Mouse (Mus musculus) stomach, embryonic 14.5 days (tissue): ENCODE data around the gene Hnrnpd. TPM values are rescaled to one million over a fixed set of nuclear protein-coding genes. Genes with fewer than 3 reads are reported as not detected.
A peak's percentile ranks its signal among the peaks of the same experiment; 100 is the strongest.

Experiments
- ATAC-seq: fragments of 200-750 bp; cut with Nextera tagmentation; 2 replicates; pipeline ENCODE4 v1.8.0; 2017; ENCODE audit warnings: low read depth, moderate TSS enrichment; ENCODE audit not compliant: insufficient number of reproducible peaks, insufficient read depth, low FRiP score
- H3K27ac ChIP-seq: fragments of 300-500 bp; sonication (generic); 2 replicates; pipeline ENCODE4 v1.5.1; 2014; ENCODE audit warnings: mild to moderate bottlenecking, low read length, moderate library complexity, mixed read lengths
- H3K27me3 ChIP-seq: fragments of 300-500 bp; sonication (generic); 2 replicates; pipeline ENCODE4 v1.6.1; 2014; ENCODE audit warnings: low read length, control low read depth, mixed read lengths; ENCODE audit not compliant: control insufficient read depth, insufficient read depth
- H3K36me3 ChIP-seq: fragments of 300-500 bp; sonication (generic); 2 replicates; pipeline ENCODE4 v1.6.1; 2014; ENCODE audit warnings: mild to moderate bottlenecking, control low read depth, low read length, moderate library complexity, mixed read lengths; ENCODE audit not compliant: control insufficient read depth, insufficient read depth
- H3K4me1 ChIP-seq: fragments of 300-500 bp; sonication (generic); 2 replicates; pipeline ENCODE4 v1.6.1; 2014; ENCODE audit warnings: low read length, control low read depth, mixed read lengths; ENCODE audit not compliant: control insufficient read depth, insufficient read depth
- H3K4me2 ChIP-seq: fragments of 300-500 bp; sonication (generic); replicated peaks from 2 replicates; pipeline ENCODE4 v1.6.1; 2014; ENCODE audit warnings: low read depth, low read length, control low read depth
- H3K4me3 ChIP-seq: fragments of 300-500 bp; sonication (generic); 2 replicates; pipeline ENCODE4 v1.5.1; 2014; ENCODE audit warnings: low read depth, low read length, control low read depth
- H3K9ac ChIP-seq: fragments of 300-500 bp; sonication (generic); replicated peaks from 2 replicates; pipeline ENCODE4 v1.6.1; 2014; ENCODE audit warnings: low read depth, mild to moderate bottlenecking, control low read depth, low read length, moderate library complexity, mixed read lengths
- H3K9me3 ChIP-seq: fragments of 300-500 bp; sonication (generic); 2 replicates; pipeline ENCODE4 v1.6.1; 2016; ENCODE audit warnings: low read depth, low read length, control low read depth; ENCODE audit not compliant: control insufficient read depth
- WGBS: fragments of 180-500 bp; shearing (Covaris S2); extraction: QIAGEN DNeasy Blood & Tissue Kit; methylation state at CpG from one replicate; pipeline ENCODE4 v1.1.7; 2014; 5-methylcytosine and 5-hydroxymethylcytosine counted together
- polyA plus RNA-seq: library from polyadenylated mRNA; unstranded; fragments of >200 nt; fragmentation: Nextera tagmentation; extraction: Ambion mirVana; gene quantifications from 2 replicates; pipeline ENCODE4 v1.2.1, GENCODE M21; 2014

The Hnrnpd gene
- polyA plus RNA-seq, 1 experiment from 2014 or later, result 126 TPM

DNA sequence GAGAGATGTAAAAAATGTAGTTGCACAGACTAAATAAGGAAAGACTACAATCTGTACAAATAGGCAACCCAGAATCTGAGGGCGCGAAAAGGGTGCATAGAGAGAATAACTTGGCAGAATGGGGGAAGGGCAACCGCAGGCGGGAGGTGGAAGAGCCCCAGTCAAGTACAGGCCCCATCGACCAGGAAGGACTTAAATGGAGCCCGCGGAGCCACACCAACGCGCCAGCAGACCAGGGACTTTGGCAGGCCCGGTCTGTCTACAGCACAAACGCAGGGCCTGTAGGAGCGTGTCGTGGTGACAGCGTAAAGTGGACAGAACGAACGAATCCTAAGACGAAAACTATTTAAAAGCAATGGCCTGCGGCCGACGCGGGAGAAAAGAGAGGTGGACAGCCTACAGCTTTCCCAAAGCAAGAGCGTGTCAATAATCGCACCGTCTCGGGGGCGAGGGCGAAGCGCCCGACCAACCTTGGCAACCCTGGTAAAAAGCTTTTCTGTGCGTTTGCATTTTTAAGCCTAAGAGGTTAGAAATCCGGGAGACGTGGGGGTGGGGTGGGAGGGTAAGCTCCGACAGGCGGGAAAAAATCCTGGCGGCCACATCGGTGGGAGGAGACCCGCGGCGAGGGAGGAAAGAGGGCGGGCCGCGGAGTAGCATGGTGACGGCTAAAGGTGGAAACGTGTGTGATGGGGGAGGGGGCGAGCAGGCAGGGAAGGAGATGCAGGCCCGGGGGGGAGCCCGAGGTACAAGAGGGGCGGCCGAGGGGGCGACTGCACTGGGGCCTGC is 1.0 kb downstream of the Hnrnpd start:
- H3K27ac ChIP-seq, result peak overlapping the region; percentile 98
- H3K9ac ChIP-seq, result peak overlapping the region; percentile 92
- H3K9me3 ChIP-seq, result no peaks in the 10 kb centered on the region
- WGBS, result 1% methylated on average over 47 of the region's 50 CpGs
- peak overlapping the region; percentile 79 for H3K4me2 ChIP-seq
- H3K4me1 ChIP-seq, result peaks cover 17% of the 10 kb centered on the region; the same call in 1 of the 2 replicates
- peaks cover 5% of the 10 kb centered on the region; the same call in 1 of the 2 replicates for H3K36me3 ChIP-seq
- H3K4me3 ChIP-seq, result peak overlapping the region; percentile 95
- ATAC-seq, result peak; percentile 74
- no peaks in the 10 kb centered on the region for H3K27me3 ChIP-seq

DNA sequence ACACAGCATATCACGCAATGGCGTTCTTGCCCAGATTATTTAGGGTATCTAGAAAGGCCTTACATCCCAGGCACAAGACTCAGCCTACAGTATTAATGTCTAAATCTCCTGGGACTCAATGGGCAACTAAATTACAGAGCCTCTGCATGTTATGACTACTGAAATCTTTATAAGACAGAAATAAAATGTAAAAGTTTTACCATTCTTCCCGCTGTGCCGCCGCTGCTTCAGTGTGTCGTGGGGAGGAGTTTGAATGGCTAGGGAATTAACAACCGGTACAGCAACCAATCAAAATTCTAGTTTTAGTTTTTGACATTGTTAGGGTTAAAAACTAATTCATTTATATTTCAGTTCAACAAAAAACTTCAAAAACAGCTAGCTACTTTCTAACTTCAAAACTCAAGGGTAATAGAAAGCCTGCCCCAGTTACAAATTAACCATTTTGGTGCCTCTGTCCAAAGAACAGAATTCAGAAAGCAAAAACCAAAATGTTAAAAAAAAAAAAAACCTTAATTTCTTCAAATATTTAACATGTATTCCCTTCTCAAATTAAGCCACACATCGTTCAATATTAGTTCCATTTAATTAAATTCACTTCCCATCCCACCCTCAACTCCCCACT is 2.3 kb downstream of the Hnrnpd start:
- Histone ChIP-seq H3K27me3 (no peaks in the 10 kb centered on the region), H3K4me2 (peak overlapping the region; percentile 79), H3K27ac (no peak overlapping the region), H3K4me3 (peak overlapping the region; percentile 95), H3K9me3 (no peaks in the 10 kb centered on the region), H3K4me1 (peaks cover 19% of the 10 kb centered on the region; the same call in 1 of the 2 replicates), H3K36me3 (peaks cover 5% of the 10 kb centered on the region; the same call in 1 of the 2 replicates), H3K9ac (peak overlapping the region; percentile 92)
- ATAC-seq, result no peak
- WGBS, result 7% methylated on average over 8 of the region's 8 CpGs

DNA sequence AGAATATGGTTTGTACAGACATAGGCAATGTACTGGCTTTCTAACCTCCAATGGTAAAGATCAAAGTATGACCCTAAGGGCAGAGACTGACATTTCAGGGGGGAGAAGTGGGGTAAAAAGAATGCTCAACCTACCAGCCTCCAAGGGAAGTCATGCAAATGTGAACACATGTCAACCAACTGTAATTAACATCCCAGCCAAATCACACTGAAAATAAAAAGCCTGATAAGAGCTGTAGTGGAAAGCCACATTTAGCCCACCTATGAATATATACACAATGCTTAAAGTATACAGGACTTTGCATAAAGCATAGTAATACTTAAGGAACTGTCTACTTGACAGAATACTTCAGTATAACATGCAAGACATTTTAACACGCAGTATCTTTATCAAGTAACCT is 3.0 kb downstream of the Hnrnpd start:
- Histone ChIP-seq H3K36me3 (peaks cover 5% of the 10 kb centered on the region; the same call in 1 of the 2 replicates), H3K9ac (no peak overlapping the region), H3K9me3 (no peaks in the 10 kb centered on the region), H3K4me1 (peaks cover 19% of the 10 kb centered on the region; the same call in 1 of the 2 replicates), H3K27me3 (no peaks in the 10 kb centered on the region), H3K4me3 (peak overlapping the region; percentile 95), H3K4me2 (peak overlapping the region; percentile 79), H3K27ac (no peak overlapping the region)
- ATAC-seq, result no peak
- WGBS, result 38% methylated on average over 1 of the region's 1 CpGs

DNA sequence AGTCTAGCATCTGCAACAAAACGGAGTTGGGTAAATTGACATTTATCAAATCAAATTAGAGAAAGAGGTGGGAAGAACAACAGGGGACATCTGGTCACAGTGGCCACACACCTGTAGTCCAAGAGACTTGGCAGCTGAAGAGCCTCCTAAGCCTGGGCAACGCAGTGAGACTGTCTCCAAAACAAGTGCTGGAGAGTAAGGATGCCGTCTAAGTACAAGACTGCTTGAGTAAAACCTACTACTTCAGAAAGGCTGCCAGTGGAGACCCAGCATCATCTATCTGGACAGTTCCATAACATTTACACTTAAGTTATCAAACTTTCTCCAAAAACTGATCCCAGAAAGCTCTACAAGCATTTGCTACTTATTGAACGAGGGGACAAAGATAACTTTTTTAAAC is 3.7 kb downstream of the Hnrnpd start:
- peak overlapping the region; percentile 95 for H3K4me3 ChIP-seq
- no peak overlapping the region for H3K27ac ChIP-seq
- ATAC-seq, result no peak
- peaks cover 19% of the 10 kb centered on the region; the same call in 1 of the 2 replicates for H3K4me1 ChIP-seq
- H3K36me3 ChIP-seq, result peaks cover 8% of the 10 kb centered on the region; the same call in 1 of the 2 replicates
- no peak overlapping the region for H3K9ac ChIP-seq
- WGBS, result 32% methylated on average over 4 of the region's 4 CpGs
- H3K27me3 ChIP-seq, result no peaks in the 10 kb centered on the region
- H3K4me2 ChIP-seq, result peak overlapping the region; percentile 79
- H3K9me3 ChIP-seq, result no peaks in the 10 kb centered on the region

DNA sequence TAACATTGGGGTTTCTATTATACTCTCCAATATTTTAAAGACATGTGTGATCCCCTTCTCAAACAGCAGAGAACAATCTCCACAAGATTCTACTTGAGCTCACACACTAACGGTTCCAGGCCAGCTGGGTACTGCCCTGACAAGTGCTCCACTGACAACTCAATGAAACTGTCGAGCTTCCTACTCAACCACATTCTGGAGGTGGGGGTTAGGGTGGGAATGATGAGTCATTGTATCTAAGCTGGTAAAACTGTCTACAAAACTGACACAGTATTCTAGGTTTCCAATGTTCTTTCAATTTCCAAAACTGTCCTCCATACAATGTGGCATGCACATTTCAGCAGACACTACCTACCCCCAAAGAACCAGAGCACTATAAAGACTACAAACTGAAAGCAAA is 4.8 kb downstream of the Hnrnpd start:
- no peak for ATAC-seq
- peaks cover 8% of the 10 kb centered on the region; the same call in 1 of the 2 replicates for H3K36me3 ChIP-seq
- H3K4me2 ChIP-seq, result peak overlapping the region; percentile 33
- peaks cover 19% of the 10 kb centered on the region; the same call in 1 of the 2 replicates for H3K4me1 ChIP-seq
- H3K4me3 ChIP-seq, result no peak overlapping the region
- H3K9me3 ChIP-seq, result no peaks in the 10 kb centered on the region
- no peak overlapping the region for H3K27ac ChIP-seq
- no peak overlapping the region for H3K9ac ChIP-seq
- H3K27me3 ChIP-seq, result no peaks in the 10 kb centered on the region
- 11% methylated on average over 2 of the region's 2 CpGs for WGBS

DNA sequence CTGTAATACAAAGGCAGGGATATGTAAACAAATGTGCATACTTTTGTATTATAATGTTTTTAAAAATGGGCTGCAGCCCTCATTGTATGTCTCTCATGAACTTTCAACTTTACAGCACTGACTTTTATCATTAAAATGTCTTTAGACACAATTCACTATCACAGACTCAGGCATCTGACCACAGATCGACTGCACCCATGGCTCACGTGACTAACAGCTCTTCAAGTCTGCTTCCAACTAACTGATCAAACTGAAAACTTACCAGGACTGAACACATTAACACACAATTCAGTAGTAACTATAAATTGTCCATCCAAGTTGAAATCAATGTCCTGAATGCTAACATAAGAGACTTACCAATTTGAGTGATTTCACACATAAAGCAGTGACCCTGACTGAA is 18.8 kb downstream of the Hnrnpd start:
- Histone ChIP-seq H3K9ac (no peak overlapping the region), H3K27ac (no peak overlapping the region), H3K4me3 (no peak overlapping the region), H3K4me1 (no peaks in the 10 kb centered on the region), H3K27me3 (no peaks in the 10 kb centered on the region), H3K9me3 (no peaks in the 10 kb centered on the region), H3K36me3 (peaks cover 50% of the 10 kb centered on the region), H3K4me2 (no peak overlapping the region)
- WGBS, result 69% methylated on average over 2 of the region's 2 CpGs
- no peak for ATAC-seq

DNA sequence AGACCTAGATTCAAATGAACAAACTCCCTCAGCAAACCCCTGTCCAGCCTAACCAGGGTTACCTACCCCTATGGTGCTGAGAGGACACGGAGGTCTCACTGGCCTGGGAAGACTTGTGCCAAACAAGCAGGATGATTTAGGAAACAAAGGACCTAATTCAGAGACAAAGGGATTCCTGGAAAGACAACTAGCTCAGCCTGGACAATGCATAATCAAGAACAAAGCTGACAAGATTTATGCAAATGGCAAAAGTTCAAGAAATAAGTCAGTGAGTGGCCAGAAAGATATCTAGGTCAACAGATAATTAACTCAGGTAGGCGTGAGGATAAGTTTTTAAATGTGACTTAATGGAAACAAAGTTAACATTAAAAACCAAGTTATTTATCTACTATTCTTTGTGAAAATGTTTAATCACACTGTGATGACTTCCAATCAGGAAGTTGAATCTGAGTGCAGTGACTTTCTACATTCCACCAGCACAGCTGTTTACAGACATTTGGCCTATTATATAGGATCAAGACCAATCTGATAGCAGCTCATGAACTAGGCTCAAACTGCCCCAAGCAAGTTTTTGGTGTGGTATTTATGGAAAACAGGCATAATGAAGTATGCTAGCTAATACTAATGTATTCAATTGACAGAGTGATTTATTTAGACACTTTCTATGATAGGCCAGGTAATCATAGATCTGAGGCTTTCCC is 19.4 kb downstream of the Hnrnpd start:
- WGBS, result 74% methylated on average over 2 of the region's 2 CpGs
- Histone ChIP-seq H3K4me3 (no peak overlapping the region), H3K27ac (no peak overlapping the region), H3K36me3 (peaks cover 46% of the 10 kb centered on the region), H3K4me2 (no peak overlapping the region), H3K27me3 (no peaks in the 10 kb centered on the region), H3K9ac (no peak overlapping the region), H3K9me3 (no peaks in the 10 kb centered on the region), H3K4me1 (no peaks in the 10 kb centered on the region)
- no peak for ATAC-seq

DNA sequence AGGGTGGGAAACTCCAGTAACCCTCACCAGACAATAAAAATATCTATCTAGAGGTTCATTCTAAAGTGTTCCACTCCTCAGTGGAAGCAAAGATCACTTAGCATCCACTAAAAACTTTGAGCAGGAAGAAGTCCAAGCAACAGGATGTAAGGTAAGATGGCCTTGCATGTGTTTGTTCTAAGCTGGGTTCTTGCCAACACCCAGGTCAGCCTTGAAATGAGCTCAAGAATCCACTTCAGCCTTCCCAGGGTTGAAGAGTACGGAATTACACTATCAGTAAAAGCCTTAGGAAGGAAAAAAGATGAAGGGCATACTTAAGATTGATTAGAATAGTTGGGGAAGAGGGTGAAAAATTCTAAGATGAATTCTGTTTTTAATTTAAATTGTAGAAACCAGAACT is 20.1 kb downstream of the Hnrnpd start:
- 59% methylated on average over 1 of the region's 1 CpGs for WGBS
- no peaks in the 10 kb centered on the region for H3K9me3 ChIP-seq

More for the DNA sequence above, 20.1 kb downstream of the Hnrnpd start:
- Histone ChIP-seq H3K4me1 (no peaks in the 10 kb centered on the region), H3K4me2 (no peak overlapping the region), H3K27ac (no peak overlapping the region), H3K36me3 (peaks cover 39% of the 10 kb centered on the region), H3K27me3 (no peaks in the 10 kb centered on the region), H3K4me3 (no peak overlapping the region), H3K9ac (no peak overlapping the region)
- no peak for ATAC-seq
